Mouse (Mus musculus) C2C12 (cell line): ENCODE measurements around the gene Kcne2. TPM values are rescaled to one million over a fixed set of nuclear protein-coding genes. Genes with fewer than 3 reads are reported as not detected.

Experiments used
- H3K27me3 ChIP-seq: one replicate; pipeline ENCODE4 v1.6.1; 2011; ENCODE audit not compliant: control insufficient read depth, insufficient read depth, insufficient read length
- H3K36me3 ChIP-seq: one replicate; pipeline ENCODE4 v1.6.1; 2011; ENCODE audit not compliant: control insufficient read depth, insufficient read depth
- H3K4me3 ChIP-seq: one replicate; pipeline ENCODE4 v1.5.1; 2011; ENCODE audit warnings: mild to moderate bottlenecking, control low read depth; ENCODE audit not compliant: poor library complexity, insufficient read depth, severe bottlenecking
- H3K79me2 ChIP-seq: one replicate; pipeline ENCODE4 v1.6.1; 2011; ENCODE audit not compliant: control insufficient read depth, insufficient read depth
- H3K79me3 ChIP-seq: one replicate; pipeline ENCODE4 v1.6.1; 2011; ENCODE audit warnings: low read depth, control low read depth
- H3ac ChIP-seq: one replicate; pipeline ENCODE3; 2011; ENCODE audit warnings: low read depth; ENCODE audit not compliant: control insufficient read depth, insufficient read length
- CEBPB ChIP-seq: IDR thresholded peaks from one replicate; pipeline ENCODE4 v1.6.1; 2011; ENCODE audit warnings: low read depth, mild to moderate bottlenecking, control low read depth, moderate library complexity
- CTCF ChIP-seq: IDR thresholded peaks from one replicate; pipeline ENCODE4 v1.5.1; 2011; ENCODE audit not compliant: control insufficient read depth, insufficient read depth, insufficient read length
- FOSL1 ChIP-seq: IDR thresholded peaks from one replicate; pipeline ENCODE4 v1.8.0; 2011; ENCODE audit warnings: mild to moderate bottlenecking, low read length; ENCODE audit not compliant: poor library complexity, insufficient read depth, severe bottlenecking
- MAX ChIP-seq: IDR thresholded peaks from one replicate; pipeline ENCODE4 v1.6.1; 2011; ENCODE audit warnings: mild to moderate bottlenecking, control low read depth
- MYOD1 ChIP-seq: IDR thresholded peaks from one replicate; pipeline ENCODE4 v1.6.1; 2011; ENCODE audit warnings: low read depth; ENCODE audit not compliant: control insufficient read depth, insufficient read length
- MYOG ChIP-seq: IDR thresholded peaks from one replicate; pipeline ENCODE4 v1.6.1; 2011; ENCODE audit not compliant: control insufficient read depth, insufficient read length; ENCODE audit errors: extremely low read depth
- USF1 ChIP-seq: IDR thresholded peaks from one replicate; pipeline ENCODE4 v1.6.1; 2011; ENCODE audit warnings: low read depth, mild to moderate bottlenecking, control low read depth, moderate library complexity
- long read RNA-seq, 2 experiments: library from polyadenylated mRNA; unstranded; transcript quantifications; one replicate each; pipeline ENCODE4 v2.0.0; 2019 to 2020
- polyA plus RNA-seq: library from polyadenylated mRNA; unstranded; fragments of >200 nt; fragmentation: generic; extraction: Trizol; gene quantifications from one replicate; pipeline ENCODE4 v1.2.1, GENCODE M21; 2012; ENCODE audit warnings: missing spikeins

Gene Kcne2
- polyA plus RNA-seq: not detected
- long read RNA-seq, experiment 1: 0 reads
- long read RNA-seq, experiment 2: 0 reads

DNA sequence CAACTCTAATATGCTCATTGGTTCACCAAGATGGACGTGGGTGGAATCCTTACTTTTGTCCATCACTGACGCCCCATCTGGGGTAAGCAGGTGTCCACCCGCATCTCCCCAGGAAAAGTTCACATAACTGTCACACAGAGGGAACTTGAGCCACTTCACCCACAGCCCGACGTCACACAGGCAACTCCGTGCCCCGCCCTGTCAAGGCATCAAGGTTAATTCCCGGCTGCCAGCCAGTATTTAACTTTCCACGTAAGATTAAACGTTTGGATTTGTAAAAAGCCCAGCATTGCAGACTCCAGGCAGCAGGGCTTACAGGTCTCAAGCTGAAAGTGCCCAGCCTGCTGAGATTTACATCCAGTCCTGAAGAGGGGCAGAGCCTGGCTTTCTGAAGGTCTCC, at the start of gene Kcne2:
Kcne2 (plus strand) TSS at position 289 of the 400 bp plus-strand sequence.
- Histone ChIP-seq H3K79me2 (no peaks in the 10 kb centered on the region), H3K27me3 (peaks cover 45% of the 10 kb centered on the region), H3ac (no peak within 1 kb of the TSS), H3K4me3 (no peak within 1 kb of the TSS), H3K79me3 (no peaks in the 10 kb centered on the region), H3K36me3 (no peaks in the 10 kb centered on the region)
- TF ChIP-seq MYOD1 (no peak), FOSL1 (no peak), CEBPB (no peak), USF1 (no peak), CTCF (no peak), MAX (no peak), MYOG (no peak)

DNA sequence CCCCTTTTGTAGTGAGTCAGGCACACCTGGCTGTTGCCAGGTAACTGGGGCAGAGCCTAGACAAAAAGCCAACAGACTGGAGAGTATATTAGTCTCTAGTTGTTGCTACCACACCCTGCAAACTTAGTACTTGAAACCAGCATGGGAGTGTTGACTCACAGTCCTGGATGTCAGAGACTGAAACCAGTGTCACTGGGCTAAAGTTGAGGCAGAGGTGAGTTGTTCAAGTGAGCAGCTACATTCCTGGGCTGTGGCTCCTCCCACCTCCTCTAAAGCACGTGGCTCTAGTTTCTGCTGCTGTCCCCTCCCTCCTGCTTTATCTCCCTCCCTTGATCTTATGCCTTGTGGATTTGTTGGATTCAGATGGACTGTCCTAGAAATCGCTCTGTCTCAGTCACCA, 46.3 kb upstream of the Kcne2 start:
- TF ChIP-seq CEBPB (no peak), MAX (no peak), USF1 (no peak), FOSL1 (no peak), MYOD1 (no peak), MYOG (no peak), CTCF (no peak)

DNA sequence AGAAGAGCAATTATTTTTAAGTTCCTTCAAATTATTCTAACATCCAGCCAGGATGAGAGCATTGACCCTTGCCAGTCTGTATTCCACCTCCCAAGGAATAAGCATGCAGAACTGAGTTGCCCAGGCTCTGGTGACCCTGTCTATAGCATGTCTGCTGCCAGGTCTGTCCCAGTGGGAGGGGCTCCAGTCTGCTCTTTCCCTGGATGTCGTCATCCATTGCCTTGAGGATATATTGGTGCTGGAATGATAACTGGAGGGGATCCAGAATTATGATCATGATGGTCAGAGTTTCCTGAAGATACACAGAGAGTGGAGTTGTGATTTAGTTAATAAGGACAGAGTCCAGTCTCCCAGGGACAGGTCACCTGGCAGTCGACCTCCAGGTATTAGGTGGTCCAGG, 45.2 kb upstream of the Kcne2 start:
- Histone ChIP-seq H3ac (no peak overlapping the region), H3K79me2 (no peaks in the 10 kb centered on the region), H3K79me3 (no peaks in the 10 kb centered on the region), H3K36me3 (no peaks in the 10 kb centered on the region), H3K4me3 (no peak overlapping the region), H3K27me3 (no peaks in the 10 kb centered on the region)
- TF ChIP-seq USF1 (no peak), CEBPB (no peak), CTCF (no peak), MAX (no peak), MYOD1 (no peak)

More for the DNA sequence above, 46.3 kb upstream of the Kcne2 start:
- no peaks in the 10 kb centered on the region for H3K79me3 ChIP-seq
- H3K79me2 ChIP-seq: no peaks in the 10 kb centered on the region
- no peaks in the 10 kb centered on the region for H3K36me3 ChIP-seq
- no peak overlapping the region for H3ac ChIP-seq
- H3K4me3 ChIP-seq: no peak overlapping the region
- H3K27me3 ChIP-seq: no peaks in the 10 kb centered on the region

DNA sequence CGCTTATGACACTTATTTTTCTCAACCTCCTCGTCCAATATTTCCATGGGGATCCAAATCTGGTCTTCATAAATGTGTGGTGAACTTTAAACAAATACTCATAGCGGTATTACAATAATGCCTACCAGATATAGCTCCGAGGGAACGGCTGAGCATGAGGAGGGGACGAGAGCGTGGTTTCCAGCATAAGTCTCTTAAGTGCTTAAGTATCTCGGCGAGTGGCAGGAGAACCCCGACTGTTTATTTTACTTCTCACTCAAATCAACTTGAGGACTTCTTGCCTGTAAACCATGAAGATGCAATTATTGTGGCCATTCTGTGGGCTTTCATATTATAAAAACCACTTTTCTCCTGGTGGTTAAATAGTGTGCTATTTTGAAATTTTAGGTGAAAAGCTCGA, 44.5 kb upstream of the Kcne2 start:
- H3K27me3 ChIP-seq: peaks cover 4% of the 10 kb centered on the region
- H3K36me3 ChIP-seq: no peaks in the 10 kb centered on the region
- no peak overlapping the region for H3K4me3 ChIP-seq
- H3ac ChIP-seq: no peak overlapping the region
- H3K79me2 ChIP-seq: no peaks in the 10 kb centered on the region
- no peak for TF ChIP-seq USF1
- no peak for TF ChIP-seq FOSL1
- no peak for TF ChIP-seq MYOG
- no peak for TF ChIP-seq CEBPB
- TF ChIP-seq MYOD1: no peak
- no peak for TF ChIP-seq MAX
- no peak for TF ChIP-seq CTCF
- no peaks in the 10 kb centered on the region for H3K79me3 ChIP-seq

DNA sequence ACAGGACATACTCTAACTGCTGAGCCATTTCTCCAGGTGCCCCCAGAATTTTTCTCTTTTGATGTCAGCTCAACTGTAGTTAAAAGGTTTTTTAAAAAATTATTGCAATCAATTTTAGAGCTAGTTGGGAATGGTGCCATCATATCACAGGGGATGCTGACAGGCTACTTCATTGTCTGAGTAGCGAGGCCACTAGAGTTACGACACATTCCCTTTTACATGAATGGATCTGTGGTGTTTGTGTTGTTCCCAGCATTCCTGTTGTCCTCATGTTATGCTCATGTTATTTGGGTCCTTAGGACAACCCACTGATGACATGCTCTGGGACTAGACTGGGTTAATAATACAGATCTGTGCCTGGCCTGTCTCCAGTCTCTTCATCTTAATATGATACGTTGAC, 42.5 kb upstream of the Kcne2 start:
- Histone ChIP-seq H3K27me3 (peaks cover 19% of the 10 kb centered on the region), H3K79me3 (no peaks in the 10 kb centered on the region), H3K79me2 (no peaks in the 10 kb centered on the region), H3K36me3 (no peaks in the 10 kb centered on the region), H3K4me3 (no peak overlapping the region), H3ac (no peak overlapping the region)
- TF ChIP-seq MYOD1 (no peak), CEBPB (no peak), USF1 (no peak), MYOG (no peak), CTCF (no peak), MAX (no peak), FOSL1 (no peak)

DNA sequence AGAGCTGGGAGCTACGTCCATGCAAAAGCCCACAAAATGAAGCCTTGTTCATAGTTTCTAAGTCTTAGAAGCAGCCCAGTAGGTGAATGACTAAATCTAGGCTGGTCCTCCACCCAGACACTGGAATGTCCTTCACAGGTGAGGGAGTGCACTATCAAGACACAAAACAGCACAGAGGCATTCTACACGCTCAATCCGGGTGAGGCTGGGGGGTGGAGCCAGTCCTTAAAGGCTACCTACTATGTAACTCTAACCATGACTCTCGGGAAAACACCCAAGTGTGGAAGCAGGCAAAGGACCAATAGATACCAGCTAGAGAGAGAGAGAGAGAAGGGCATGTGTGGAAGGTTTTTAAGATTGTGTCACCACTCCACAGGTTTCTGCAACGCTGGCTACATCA, 41.7 kb upstream of the Kcne2 start:
- Histone ChIP-seq H3K79me3 (no peaks in the 10 kb centered on the region), H3K4me3 (no peak overlapping the region), H3K27me3 (peaks cover 19% of the 10 kb centered on the region), H3ac (no peak overlapping the region), H3K36me3 (no peaks in the 10 kb centered on the region), H3K79me2 (no peaks in the 10 kb centered on the region)
- TF ChIP-seq MAX (no peak), CEBPB (no peak), CTCF (no peak), USF1 (no peak), MYOG (no peak), MYOD1 (no peak), FOSL1 (no peak)
